Mouse (Mus musculus) limb, embryonic 14.5 days (tissue): ENCODE results near the gene Ina. TPM values are rescaled to one million over a fixed set of nuclear protein-coding genes. Genes with fewer than 3 reads are reported as not detected.

Experiments used
- ATAC-seq: fragments of 200-750 bp; cut with Nextera tagmentation; 2 replicates; pipeline ENCODE4 v1.8.0; 2017; ENCODE audit warnings: low read depth, moderate number of reproducible peaks, moderate TSS enrichment; ENCODE audit not compliant: low FRiP score
- DNase-seq: peaks from one replicate; pipeline ENCODE4 v3.0.0-alpha.2; 2015; ENCODE audit warnings: low spot score
- H3K27ac ChIP-seq: fragments of 300-500 bp; sonication (generic); replicated peaks from 2 replicates; pipeline ENCODE4 v1.5.1; 2014; ENCODE audit warnings: low read depth, mild to moderate bottlenecking, low read length, moderate library complexity, mixed read lengths
- H3K27me3 ChIP-seq: fragments of 300-500 bp; sonication (generic); 2 replicates; pipeline ENCODE4 v1.6.1; 2014; ENCODE audit warnings: low read length, mixed read lengths; ENCODE audit not compliant: control insufficient read depth, insufficient read depth
- H3K36me3 ChIP-seq: fragments of 300-500 bp; sonication (generic); 2 replicates; pipeline ENCODE4 v1.6.1; 2014; ENCODE audit warnings: mild to moderate bottlenecking, low read length, moderate library complexity, mixed read lengths; ENCODE audit not compliant: control insufficient read depth, insufficient read depth
- H3K4me1 ChIP-seq: fragments of 300-500 bp; sonication (generic); 2 replicates; pipeline ENCODE4 v1.6.1; 2014; ENCODE audit warnings: antibody characterized with exemption, low read length, mixed read lengths; ENCODE audit not compliant: control insufficient read depth, insufficient read depth
- H3K4me2 ChIP-seq: fragments of 300-500 bp; sonication (generic); replicated peaks from 2 replicates; pipeline ENCODE4 v1.6.1; 2014; ENCODE audit warnings: low read depth, mild to moderate bottlenecking, low read length, moderate library complexity; ENCODE audit not compliant: severe bottlenecking
- H3K4me3 ChIP-seq: fragments of 300-500 bp; sonication (generic); replicated peaks from 2 replicates; pipeline ENCODE4 v1.5.1; 2014; ENCODE audit warnings: low read length
- H3K9ac ChIP-seq: fragments of 300-500 bp; sonication (generic); 2 replicates; pipeline ENCODE4 v1.6.1; 2014; ENCODE audit warnings: mild to moderate bottlenecking, low read depth, low read length, moderate library complexity; ENCODE audit not compliant: severe bottlenecking
- H3K9me3 ChIP-seq: fragments of 300-500 bp; sonication (generic); 2 replicates; pipeline ENCODE4 v1.6.1; 2016; ENCODE audit warnings: low read length; ENCODE audit not compliant: control insufficient read depth
- POLR2A ChIP-seq: fragments of 200-500 bp; IDR thresholded peaks from 2 replicates; pipeline ENCODE4 v1.8.0; 2012; ENCODE audit warnings: inconsistent platforms, mild to moderate bottlenecking, moderate library complexity, borderline replicate concordance; ENCODE audit not compliant: insufficient read depth, insufficient read length; ENCODE audit errors: extremely low read depth
- WGBS: fragments of 180-500 bp; shearing (Covaris S2); extraction: QIAGEN DNeasy Blood & Tissue Kit; methylation state at CpG from one replicate; pipeline ENCODE4 v1.1.7; 2014; 5-methylcytosine and 5-hydroxymethylcytosine counted together
- polyA plus RNA-seq, 2 experiments: library from polyadenylated mRNA; depleted of rRNA in 1 of 2; stranded (reverse) in 1 of 2; unstranded in 1 of 2; fragments of >200 nt; fragmentation: Nextera tagmentation in 1 of 2; extraction: Ambion mirVana in 1 of 2; gene quantifications; 2 replicates each; pipeline versions ENCODE4 v1.2.1 to v1.2.3; 2012 to 2014

Ina gene
- polyA plus RNA-seq, 2 experiments, result 0.40 to 1.3 TPM

- no peak for ATAC-seq
- Histone ChIP-seq H3K4me2 (no peak overlapping the region), H3K9me3 (no peaks in the 10 kb centered on the region), H3K36me3 (no peaks in the 10 kb centered on the region), H3K4me3 (no peak overlapping the region), H3K9ac (no peak overlapping the region), H3K4me1 (no peaks in the 10 kb centered on the region), H3K27me3 (no peaks in the 10 kb centered on the region), H3K27ac (no peak overlapping the region)
- 72% methylated on average over 6 of the region's 6 CpGs for WGBS
- no peak for DNase-seq
- no peak for TF ChIP-seq POLR2A
These were observed 10.6 kb upstream of the Ina start for GRCm38 (mm10) chr19:47003742-47004511.

- H3K27me3 ChIP-seq, result no peaks in the 10 kb centered on the region
- H3K27ac ChIP-seq, result no peak overlapping the region
- H3K9me3 ChIP-seq, result no peaks in the 10 kb centered on the region
- ATAC-seq (no peak), DNase-seq (no peak)
- WGBS, result 53% methylated on average over 5 of the region's 5 CpGs
- no peak overlapping the region for H3K4me3 ChIP-seq
- H3K4me1 ChIP-seq, result no peaks in the 10 kb centered on the region
- no peak overlapping the region for H3K9ac ChIP-seq
- TF ChIP-seq POLR2A, result no peak
- H3K4me2 ChIP-seq, result no peak overlapping the region
- H3K36me3 ChIP-seq, result no peaks in the 10 kb centered on the region
These were observed 8.6 kb upstream of the Ina start for GRCm38 (mm10) chr19:47005873-47006272.

- ATAC-seq (no peak), DNase-seq (peak; percentile 78)
- Histone ChIP-seq H3K9me3 (no peaks in the 10 kb centered on the region), H3K4me2 (no peak overlapping the region), H3K27me3 (no peaks in the 10 kb centered on the region), H3K36me3 (no peaks in the 10 kb centered on the region), H3K4me1 (no peaks in the 10 kb centered on the region), H3K4me3 (no peak overlapping the region), H3K9ac (no peak overlapping the region), H3K27ac (no peak overlapping the region)
- no peak for TF ChIP-seq POLR2A
- WGBS, result 2% methylated on average over 4 of the region's 4 CpGs
These were observed 8.2 kb upstream of the Ina start for GRCm38 (mm10) chr19:47006321-47006720.

GRCm38 (mm10) chr19:47009420-47009819 is 5.1 kb upstream of the Ina start:
- WGBS, result 86% methylated on average over 7 of the region's 7 CpGs
- ATAC-seq (no peak), DNase-seq (no peak)
- TF ChIP-seq POLR2A, result no peak
- Histone ChIP-seq H3K36me3 (no peaks in the 10 kb centered on the region), H3K27ac (no peak overlapping the region), H3K4me2 (no peak overlapping the region), H3K9me3 (no peaks in the 10 kb centered on the region), H3K4me1 (no peaks in the 10 kb centered on the region), H3K9ac (no peak overlapping the region), H3K27me3 (peaks cover 21% of the 10 kb centered on the region), H3K4me3 (no peak overlapping the region)

GRCm38 (mm10) chr19:47009943-47010342 is 4.6 kb upstream of the Ina start:
- Histone ChIP-seq H3K27me3 (peaks cover 26% of the 10 kb centered on the region), H3K9ac (no peak overlapping the region), H3K4me3 (no peak overlapping the region), H3K36me3 (no peaks in the 10 kb centered on the region), H3K9me3 (no peaks in the 10 kb centered on the region), H3K4me2 (no peak overlapping the region), H3K27ac (no peak overlapping the region), H3K4me1 (no peaks in the 10 kb centered on the region)
- ATAC-seq (no peak), DNase-seq (no peak)
- WGBS, result 84% methylated on average over 5 of the region's 5 CpGs
- no peak for TF ChIP-seq POLR2A
